Mouse (Mus musculus) cerebellum, adult 2 months (tissue): ENCODE measurements around the gene Ppp1r13l. TPM values are rescaled to one million over a fixed set of nuclear protein-coding genes. Genes with fewer than 3 reads are reported as not detected.

ENCODE experiments used
- DNase-seq, 2 experiments: peaks; one replicate each; pipeline ENCODE4 v3.0.0; 2021
- H3K27ac ChIP-seq: fragments of 200-500 bp; 2 replicates; pipeline ENCODE4 v1.5.1; 2012; ENCODE audit warnings: low read length, control low read depth, inconsistent platforms; ENCODE audit not compliant: insufficient read depth
- H3K27me3 ChIP-seq: fragments of 200-500 bp; 2 replicates; pipeline ENCODE4 v1.6.1; 2012; ENCODE audit warnings: inconsistent platforms, mild to moderate bottlenecking, low read length, moderate library complexity; ENCODE audit not compliant: control insufficient read depth, insufficient read depth
- H3K4me1 ChIP-seq: fragments of 200-500 bp; 2 replicates; pipeline ENCODE4 v1.6.1; 2011; ENCODE audit warnings: low read length; ENCODE audit not compliant: control insufficient read depth, insufficient read depth
- H3K4me3 ChIP-seq: fragments of 200-500 bp; replicated peaks from 2 replicates; pipeline ENCODE3; 2011; ENCODE audit warnings: mild to moderate bottlenecking, low read depth, low read length, control low read depth; ENCODE audit not compliant: insufficient read depth
- CTCF ChIP-seq: fragments of 200-500 bp; IDR thresholded peaks from 2 replicates; pipeline ENCODE4 v1.5.1; 2011; ENCODE audit warnings: low read depth, mild to moderate bottlenecking, control low read depth, low read length, moderate library complexity, borderline replicate concordance; ENCODE audit not compliant: insufficient read depth
- POLR2A ChIP-seq: fragments of 200-500 bp; IDR thresholded peaks from 2 replicates; pipeline ENCODE4 v1.6.1; 2011; ENCODE audit warnings: low read length, control low read depth, borderline replicate concordance; ENCODE audit not compliant: insufficient read depth
- WGBS: fragments of 180-500 bp; shearing (Covaris S2); methylation state at CpG from one replicate; pipeline ENCODE4 v1.1.7; 2018; 5-methylcytosine and 5-hydroxymethylcytosine counted together
- polyA plus RNA-seq: library from polyadenylated mRNA; depleted of rRNA; stranded (reverse); fragments of >200 nt; gene quantifications from 2 replicates; pipeline ENCODE4 v1.2.3, GENCODE M21; 2012

The Ppp1r13l gene
- polyA plus RNA-seq, 1 experiment = 4.8 TPM

- no peak for TF ChIP-seq CTCF
- TF ChIP-seq POLR2A = no peak
- Histone ChIP-seq H3K27me3 (no peaks in the 10 kb centered on the region), H3K4me1 (peaks cover 4% of the 10 kb centered on the region; the same call in 1 of the 2 replicates), H3K27ac (no peak overlapping the region), H3K4me3 (no peak overlapping the region)
- DNase-seq = no peak
- 31% methylated on average over 10 of the region's 10 CpGs for WGBS
Observed at GRCm38 (mm10) chr7:19341250-19341649, 18.3 kb upstream of the Ppp1r13l start.

GRCm38 (mm10) chr7:19341761-19342409, 17.7 kb upstream of the Ppp1r13l start:
- peak; percentile 75 to 84 for DNase-seq
- Histone ChIP-seq H3K4me1 (peaks cover 4% of the 10 kb centered on the region; the same call in 1 of the 2 replicates), H3K4me3 (peak overlapping the region; percentile 61), H3K27me3 (no peaks in the 10 kb centered on the region), H3K27ac (no peak overlapping the region)
- WGBS = under 1% methylated on average over 41 of the region's 41 CpGs
- no peak for TF ChIP-seq CTCF

- TF ChIP-seq CTCF = peak; percentile 95
- no peak for TF ChIP-seq POLR2A
- no peak overlapping the region for H3K27ac ChIP-seq
- under 1% methylated on average over 27 of the region's 27 CpGs for WGBS
Observed at GRCm38 (mm10) chr7:19342481-19343027, 17.0 kb upstream of the Ppp1r13l start.

GRCm38 (mm10) chr7:19343210-19343808, 16.2 kb upstream of the Ppp1r13l start:
- peak; percentile 74 to 86 for DNase-seq
- 1% methylated on average over 11 of the region's 11 CpGs for WGBS
- Histone ChIP-seq H3K27me3 (no peaks in the 10 kb centered on the region), H3K4me1 (peaks cover 4% of the 10 kb centered on the region; the same call in 1 of the 2 replicates), H3K27ac (no peak overlapping the region), H3K4me3 (peak overlapping the region; percentile 24)
- TF ChIP-seq CTCF = peak; percentile 90
- TF ChIP-seq POLR2A = no peak

More at GRCm38 (mm10) chr7:19342481-19343027, 17.0 kb upstream of the Ppp1r13l start:
- DNase-seq = peak; percentile 90 to 96
- Histone ChIP-seq H3K4me1 (peaks cover 4% of the 10 kb centered on the region; the same call in 1 of the 2 replicates), H3K27me3 (no peaks in the 10 kb centered on the region), H3K4me3 (peak overlapping the region; percentile 61)

- peak within 1 kb of the TSS; percentile 91 for H3K4me3 ChIP-seq
- H3K27ac ChIP-seq = peak within 1 kb of the TSS; percentile 93
- no peak for DNase-seq
- peaks cover 4% of the 10 kb centered on the region; the same call in 1 of the 2 replicates for H3K4me1 ChIP-seq
- TF ChIP-seq POLR2A (no peak), CTCF (no peak)
- H3K27me3 ChIP-seq = no peaks in the 10 kb centered on the region
- WGBS = 16% methylated on average over 12 of the region's 12 CpGs
Observed at GRCm38 (mm10) chr7:19344237-19344847, 15.2 kb upstream of the Ppp1r13l start, which contains the start of gene Ercc1. Gene Ercc1, plus strand, starts transcription at chr7:19344778.

GRCm38 (mm10) chr7:19344938-19345471, 14.5 kb upstream of the Ppp1r13l start:
- DNase-seq = peak; percentile 98 to 99
- TF ChIP-seq CTCF (no peak), POLR2A (peak; percentile 63; the same call in 1 of the 2 replicates)
- under 1% methylated on average over 31 of the region's 31 CpGs for WGBS
- Histone ChIP-seq H3K27me3 (no peaks in the 10 kb centered on the region), H3K4me3 (peak overlapping the region; percentile 91), H3K27ac (peak overlapping the region; percentile 93), H3K4me1 (peaks cover 4% of the 10 kb centered on the region; the same call in 1 of the 2 replicates)

GRCm38 (mm10) chr7:19349188-19349915, 10.2 kb upstream of the Ppp1r13l start:
- no peak overlapping the region for H3K27ac ChIP-seq
- 83% methylated on average over 13 of the region's 13 CpGs for WGBS
- TF ChIP-seq CTCF = no peak
- H3K4me3 ChIP-seq = no peak overlapping the region
- no peak for DNase-seq
- H3K27me3 ChIP-seq = no peaks in the 10 kb centered on the region
- H3K4me1 ChIP-seq = peaks cover 3% of the 10 kb centered on the region; the same call in 1 of the 2 replicates
